Mouse (Mus musculus) embryo, embryonic 10.5 days (tissue): ENCODE results near the gene Abhd13.

Experiments
- DNase-seq: peaks from one replicate; pipeline ENCODE4 v3.0.0-alpha.2; 2015; ENCODE audit warnings: low spot score

Abhd13 gene

DNA sequence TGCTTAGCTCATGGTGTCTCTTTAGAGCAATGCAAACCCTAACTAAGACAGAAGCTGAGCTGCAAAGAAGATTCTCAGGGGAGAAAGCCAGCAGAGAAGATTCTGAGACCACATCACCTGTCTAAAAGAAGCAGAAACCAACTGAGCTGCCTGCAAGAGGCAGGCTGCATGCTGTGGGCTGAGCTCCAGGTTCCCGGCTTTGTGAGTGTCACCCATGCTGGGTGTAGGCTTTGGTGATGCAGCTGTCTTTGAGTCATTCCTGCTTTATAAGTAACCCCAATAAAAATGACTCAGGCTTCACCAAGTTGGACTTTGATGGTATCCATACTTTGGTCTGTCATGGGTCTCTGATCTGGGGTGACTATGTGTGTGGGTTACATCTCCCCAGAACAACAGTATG lies 38.7 kb downstream of the Abhd13 start:
- no peak for DNase-seq

- no peak for DNase-seq
Measured at GRCm38 (mm10) chr8:10017231-10017630, 39.7 kb downstream of the Abhd13 start.

DNA sequence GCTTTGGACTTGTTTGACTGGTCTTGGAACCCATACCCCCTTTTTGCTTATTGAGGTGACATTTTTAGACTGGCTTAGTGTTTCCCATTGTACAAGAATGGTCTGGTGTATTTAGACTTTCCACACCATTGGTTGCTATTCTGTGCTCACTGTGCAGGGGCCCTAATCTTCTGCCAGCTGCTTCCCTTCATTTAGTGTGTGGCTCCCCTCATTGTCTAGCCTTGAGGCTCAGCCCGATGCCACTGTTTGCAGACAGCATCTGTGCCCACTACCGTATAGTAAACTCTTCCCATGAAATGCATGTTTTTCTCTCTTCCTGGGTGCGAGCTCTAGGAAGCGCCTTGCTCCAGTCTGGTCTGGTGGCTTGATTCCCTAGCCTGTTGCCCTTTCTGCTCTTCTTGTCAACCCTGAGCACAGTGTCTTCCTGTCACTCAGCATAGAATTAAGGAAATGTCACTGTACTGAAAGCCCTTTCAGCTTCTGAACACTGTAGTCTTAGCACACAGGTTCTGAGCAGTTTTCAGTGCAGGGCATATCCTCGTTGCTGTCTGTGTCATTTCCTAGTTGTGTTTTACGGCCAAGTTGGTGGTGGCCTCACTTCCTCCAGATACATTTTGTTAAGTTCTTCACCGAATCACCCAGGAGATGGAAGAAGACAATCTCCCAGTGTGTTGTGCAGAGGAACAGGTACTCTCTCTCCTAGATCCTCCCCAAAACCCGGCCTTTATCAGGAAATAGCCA lies 53.0 kb downstream of the Abhd13 start:
- no peak for DNase-seq

- no peak for DNase-seq
Measured at GRCm38 (mm10) chr8:10031177-10031576, 53.7 kb downstream of the Abhd13 start.

GRCm38 (mm10) chr8:10040866-10041265 lies 63.4 kb downstream of the Abhd13 start:
- DNase-seq, result no peak
